Mouse (Mus musculus): ENCODE measurements around the gene Nfib.

GRCm38 (mm10) chr4:82443003-82443402 is 262.5 kb downstream of the Nfib start:
- TF ChIP-seq POLR2A (IDR thresholded peaks at IDR 0.05; ENCODE audit: borderline replicate concordance, insufficient read depth, low read length) = no peak
- TF ChIP-seq CTCF (IDR thresholded peaks at IDR 0.05; ENCODE audit: borderline replicate concordance, insufficient read depth, low read depth, low read length) = no peak
